Mouse (Mus musculus) C2C12 (cell line): ENCODE results near the gene Plekho2. TPM values are rescaled to one million over a fixed set of nuclear protein-coding genes. Genes with fewer than 3 reads are reported as not detected.
A peak's percentile ranks its signal among the peaks of the same experiment; 100 is the strongest.

Experiments used
- H3K27me3 ChIP-seq: one replicate; pipeline ENCODE4 v1.6.1; 2011; ENCODE audit not compliant: control insufficient read depth, insufficient read depth, insufficient read length
- H3K36me3 ChIP-seq: one replicate; pipeline ENCODE4 v1.6.1; 2011; ENCODE audit not compliant: control insufficient read depth, insufficient read depth
- H3K4me3 ChIP-seq: one replicate; pipeline ENCODE4 v1.5.1; 2011; ENCODE audit warnings: mild to moderate bottlenecking, control low read depth; ENCODE audit not compliant: poor library complexity, insufficient read depth, severe bottlenecking
- H3K79me2 ChIP-seq: one replicate; pipeline ENCODE4 v1.6.1; 2011; ENCODE audit not compliant: control insufficient read depth, insufficient read depth
- H3K79me3 ChIP-seq: one replicate; pipeline ENCODE4 v1.6.1; 2011; ENCODE audit warnings: low read depth, control low read depth
- H3ac ChIP-seq: one replicate; pipeline ENCODE3; 2011; ENCODE audit warnings: low read depth; ENCODE audit not compliant: control insufficient read depth, insufficient read length
- CEBPB ChIP-seq: IDR thresholded peaks from one replicate; pipeline ENCODE4 v1.6.1; 2011; ENCODE audit warnings: low read depth, mild to moderate bottlenecking, control low read depth, moderate library complexity
- CTCF ChIP-seq: IDR thresholded peaks from one replicate; pipeline ENCODE4 v1.5.1; 2011; ENCODE audit not compliant: control insufficient read depth, insufficient read depth, insufficient read length
- FOSL1 ChIP-seq: IDR thresholded peaks from one replicate; pipeline ENCODE4 v1.8.0; 2011; ENCODE audit warnings: mild to moderate bottlenecking, low read length; ENCODE audit not compliant: poor library complexity, insufficient read depth, severe bottlenecking
- MAX ChIP-seq: IDR thresholded peaks from one replicate; pipeline ENCODE4 v1.6.1; 2011; ENCODE audit warnings: mild to moderate bottlenecking, control low read depth
- MYOD1 ChIP-seq: IDR thresholded peaks from one replicate; pipeline ENCODE4 v1.6.1; 2011; ENCODE audit warnings: low read depth; ENCODE audit not compliant: control insufficient read depth, insufficient read length
- MYOG ChIP-seq: IDR thresholded peaks from one replicate; pipeline ENCODE4 v1.6.1; 2011; ENCODE audit not compliant: control insufficient read depth, insufficient read length; ENCODE audit errors: extremely low read depth
- USF1 ChIP-seq: IDR thresholded peaks from one replicate; pipeline ENCODE4 v1.6.1; 2011; ENCODE audit warnings: low read depth, mild to moderate bottlenecking, control low read depth, moderate library complexity
- polyA plus RNA-seq: library from polyadenylated mRNA; unstranded; fragments of >200 nt; fragmentation: generic; extraction: Trizol; gene quantifications from one replicate; pipeline ENCODE4 v1.2.1, GENCODE M21; 2012; ENCODE audit warnings: missing spikeins

Gene Plekho2
- polyA plus RNA-seq, 1 experiment = 23.3 TPM

- TF ChIP-seq MAX (no peak), MYOG (no peak), FOSL1 (no peak), MYOD1 (no peak), CEBPB (no peak), USF1 (no peak), CTCF (no peak)
- H3K27me3 ChIP-seq = no peaks in the 10 kb centered on the region
Measured at GRCm38 (mm10) chr9:65535191-65535722, 44.6 kb downstream of the Plekho2 start.

GRCm38 (mm10) chr9:65534111-65534510, 45.7 kb downstream of the Plekho2 start:
- Histone ChIP-seq H3K4me3 (no peak overlapping the region), H3ac (no peak overlapping the region), H3K79me3 (no peaks in the 10 kb centered on the region), H3K36me3 (no peaks in the 10 kb centered on the region), H3K79me2 (no peaks in the 10 kb centered on the region), H3K27me3 (no peaks in the 10 kb centered on the region)
- no peak for TF ChIP-seq MYOG
- TF ChIP-seq CTCF = no peak
- TF ChIP-seq FOSL1 = no peak
- TF ChIP-seq USF1 = no peak
- TF ChIP-seq MAX = no peak
- no peak for TF ChIP-seq CEBPB
- TF ChIP-seq MYOD1 = no peak

More at GRCm38 (mm10) chr9:65535191-65535722, 44.6 kb downstream of the Plekho2 start:
- no peaks in the 10 kb centered on the region for H3K79me2 ChIP-seq
- no peaks in the 10 kb centered on the region for H3K79me3 ChIP-seq
- H3K4me3 ChIP-seq = no peak overlapping the region
- no peaks in the 10 kb centered on the region for H3K36me3 ChIP-seq
- H3ac ChIP-seq = no peak overlapping the region

- H3K27me3 ChIP-seq = no peaks in the 10 kb centered on the region
- TF ChIP-seq MYOD1 (no peak), MYOG (no peak), CEBPB (no peak), FOSL1 (no peak), CTCF (no peak), USF1 (no peak), MAX (no peak)
Measured at GRCm38 (mm10) chr9:65532986-65533385, 46.9 kb downstream of the Plekho2 start.

GRCm38 (mm10) chr9:65531283-65531682, 48.6 kb downstream of the Plekho2 start:
- Histone ChIP-seq H3K79me3 (no peaks in the 10 kb centered on the region), H3K4me3 (no peak overlapping the region), H3K79me2 (no peaks in the 10 kb centered on the region), H3K27me3 (no peaks in the 10 kb centered on the region), H3ac (no peak overlapping the region), H3K36me3 (no peaks in the 10 kb centered on the region)
- TF ChIP-seq USF1 (no peak), CTCF (no peak), MYOD1 (no peak), MYOG (no peak), CEBPB (no peak), MAX (no peak), FOSL1 (no peak)

More at GRCm38 (mm10) chr9:65532986-65533385, 46.9 kb downstream of the Plekho2 start:
- H3K4me3 ChIP-seq = no peak overlapping the region
- no peaks in the 10 kb centered on the region for H3K79me3 ChIP-seq
- H3K79me2 ChIP-seq = no peaks in the 10 kb centered on the region
- H3K36me3 ChIP-seq = no peaks in the 10 kb centered on the region
- no peak overlapping the region for H3ac ChIP-seq

GRCm38 (mm10) chr9:65529659-65530058, 50.2 kb downstream of the Plekho2 start:
- Histone ChIP-seq H3K4me3 (no peak overlapping the region), H3ac (no peak overlapping the region), H3K79me3 (no peaks in the 10 kb centered on the region), H3K27me3 (no peaks in the 10 kb centered on the region), H3K36me3 (no peaks in the 10 kb centered on the region), H3K79me2 (no peaks in the 10 kb centered on the region)
- no peak for TF ChIP-seq USF1
- peak; percentile 83 for TF ChIP-seq MAX
